19 mouse cellular contexts compared by ENCODE assay signal in genomic region chr13:95125546-95126215, GRCm38 (mm10).
DNase-seq lines count a peak whose midpoint lies in the region; TF ChIP-seq lines count a peak whose summit lies in the region.
"Had no signal": no experiment of that assay in that cellular context is flagged by ENCODE, and none has a peak within 500 bp of the region (broad histone marks: within the 10 kb centered on the region; RNA-seq: fewer than 3 reads in every experiment).

No protein-coding gene starts in this region.

- no peak for TF ChIP-seq CTCF in left cerebral cortex, adult 2 months (IDR thresholded peaks at IDR 0.05)

- H3K4me3 ChIP-seq in left cerebral cortex, adult 2 months, result no peak overlapping the region
- H3K4me3 ChIP-seq: embryonic facial prominence, embryonic 12.5 days; forebrain, embryonic 15.5 days; heart, embryonic 15.5 days; hindbrain, embryonic 13.5 days had no signal

- intact Hi-C loops in left cerebral cortex, adult 2 months (cut with DNase I), result loop anchor here (5.0 kb wide), 1 partner anchor 38 kb away; no protein-coding TSS in a partner anchor
- intact Hi-C loops in left cerebral cortex, postnatal 14 days (cut with DNase I), result no loop called here

- H3K27ac ChIP-seq in left cerebral cortex, adult 2 months, result peak overlapping the region; percentile 75; the same call in 1 of the 2 replicates
- H3K27ac ChIP-seq: embryonic facial prominence, embryonic 12.5 days; forebrain, embryonic 15.5 days; heart, embryonic 15.5 days; hindbrain, embryonic 13.5 days; hindbrain, postnatal 0 days had no signal

- peak; percentile 77 for DNase-seq in adrenal gland, adult 2 months
- no peak for DNase-seq in adrenal gland, adult 18-20 months (ENCODE audit: low spot score in 2 of 2)
- peak; percentile 32 for DNase-seq in kidney, postnatal 10 days
- no peak for DNase-seq in kidney, adult 9 months
- DNase-seq in left cerebral cortex, adult 2 months (ENCODE audit: extremely low spot score in 1 of 2, low spot score in 2 of 2), result no peak
- no peak for DNase-seq in left cerebral cortex, postnatal 14 days (ENCODE audit: low spot score in 2 of 2)
- peak; percentile 36 for DNase-seq in adrenal gland, postnatal 10 days
- DNase-seq in spleen, postnatal 4 days (ENCODE audit: low spot score in 2 of 2), result no peak
- DNase-seq: cerebellum, adult 11-12 months; cerebellum, adult 9-10 months; cerebellum, postnatal 25 days; gastrocnemius, postnatal 36 days; heart, adult 18-20 months; heart, postnatal 14 days had no signal

Comparison
In these comparisons a context has a peak if more than half of its experiments do, and no peak if none do; other contexts are left out.
1. DNase-seq: peak in adrenal gland, adult 2 months (single experiment), kidney, postnatal 10 days (single experiment) and adrenal gland, postnatal 10 days (single experiment); none in adrenal gland, adult 18-20 months (0 of 2), kidney, adult 9 months (single experiment), left cerebral cortex, adult 2 months (0 of 2), left cerebral cortex, postnatal 14 days (0 of 2) and spleen, postnatal 4 days (0 of 2).